Mouse (Mus musculus) spleen, postnatal 14 days (tissue): ENCODE results near the gene Slc6a8.

Experiments used
- DNase-seq, 2 experiments: peaks; one replicate each; pipeline ENCODE4 v3.0.0; 2021 to 2022; ENCODE audit warnings: low spot score in 2 of 2

Slc6a8 gene

DNA sequence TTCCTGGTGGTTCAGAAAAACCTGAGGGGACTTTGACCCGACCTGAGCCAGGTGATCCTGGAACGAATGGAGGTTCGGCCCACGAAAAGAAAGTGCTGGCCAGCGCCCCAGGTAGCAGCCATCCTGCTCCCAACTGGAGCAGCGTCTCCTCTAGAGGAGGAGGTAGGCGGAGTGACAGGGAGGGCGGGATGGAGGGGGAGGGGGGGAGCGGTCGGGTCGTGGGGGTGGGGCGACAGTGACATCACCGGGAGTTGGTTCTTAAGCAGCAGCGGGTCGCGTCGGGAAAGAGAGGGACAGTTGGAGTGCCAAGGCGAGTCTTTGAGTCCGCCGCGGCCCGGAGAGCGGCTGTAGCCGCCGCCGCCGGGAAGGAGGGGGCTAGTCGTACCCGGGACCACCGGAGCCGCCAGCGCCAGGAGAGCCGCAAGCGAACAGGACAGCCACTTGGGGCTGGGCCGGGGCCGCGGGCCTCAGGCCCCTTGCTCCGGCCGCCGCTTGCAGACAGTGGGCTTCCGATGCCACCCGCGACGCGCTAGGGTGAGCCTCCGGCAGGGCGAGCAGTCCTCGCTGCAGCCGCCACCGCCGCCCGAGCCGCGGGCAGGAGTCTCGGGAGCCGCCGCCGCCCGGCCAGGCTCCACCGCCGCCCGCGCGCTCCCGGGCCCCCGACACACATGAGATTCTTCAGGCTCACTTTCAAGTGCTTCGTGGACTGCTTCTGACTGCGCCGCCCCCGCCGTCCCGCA lies at the start of gene Slc6a8:
Gene Slc6a8, plus strand, starts transcription at position 272 of the 740 bp plus-strand sequence.
- DNase-seq: no peak

DNA sequence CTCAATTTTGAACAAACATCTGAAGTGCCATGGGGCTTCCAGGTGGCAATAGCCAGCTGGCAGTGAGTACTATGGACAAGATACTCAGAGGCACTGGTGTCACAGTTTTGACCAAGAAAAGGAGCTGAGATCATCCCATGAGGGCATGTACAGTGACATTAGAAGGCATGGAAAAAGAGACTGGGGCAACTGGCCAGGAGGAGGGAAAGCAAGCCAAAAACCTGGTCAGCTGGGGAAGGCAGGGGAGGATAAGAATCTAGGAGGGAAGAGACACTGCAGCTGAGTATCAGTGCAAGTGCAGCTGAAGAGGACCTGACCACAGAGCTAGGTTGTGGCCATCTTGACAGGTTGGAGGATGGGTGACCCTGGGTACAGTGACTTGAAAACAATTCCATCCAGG lies 46.0 kb upstream of the Slc6a8 start:
- DNase-seq: no peak

DNA sequence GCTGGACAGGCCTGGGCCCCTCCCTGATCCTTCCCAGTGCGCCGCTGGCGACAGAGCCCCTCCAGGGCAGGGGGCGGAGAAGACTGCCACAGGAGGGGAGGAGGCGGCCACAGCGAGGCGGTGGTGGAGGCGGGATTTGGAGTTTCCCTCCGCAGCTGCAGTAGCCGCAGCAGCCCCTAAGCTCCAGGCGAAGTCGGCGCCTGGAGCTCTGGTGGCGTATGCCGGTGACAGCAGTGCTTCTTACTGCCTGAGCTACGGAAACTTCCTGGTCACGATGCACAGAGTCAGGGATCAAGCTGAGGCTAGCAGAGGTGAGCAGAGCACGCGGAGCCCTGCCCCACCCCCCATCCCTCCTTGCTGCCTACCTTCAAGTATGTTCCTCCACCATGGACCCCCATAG lies 37.5 kb upstream of the Slc6a8 start:
- no peak for DNase-seq

GRCm38 (mm10) chrX:73637415-73637814 lies 35.5 kb upstream of the Slc6a8 start:
- no peak for DNase-seq

DNA sequence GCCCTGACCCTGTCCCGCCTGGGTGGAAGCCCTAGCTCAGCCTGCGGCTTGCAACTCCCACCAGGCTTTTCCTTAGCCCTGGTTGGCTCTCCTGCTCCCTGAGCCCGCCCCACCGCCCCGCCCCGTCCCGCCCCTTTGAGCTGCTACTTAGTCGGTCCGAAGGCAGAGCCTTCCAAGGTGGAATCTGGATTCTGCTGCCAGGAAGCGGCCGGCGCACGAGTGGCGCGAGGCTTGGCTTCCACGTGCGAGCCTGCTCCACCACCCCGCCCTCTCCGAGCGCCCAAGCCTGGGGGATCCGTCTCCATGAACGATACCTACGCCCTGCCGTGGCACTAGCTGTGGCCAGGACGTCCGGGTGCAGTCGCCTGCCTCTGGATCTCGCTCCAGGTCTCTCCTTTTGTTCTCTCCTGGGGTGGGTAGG lies 33.7 kb upstream of the Slc6a8 start, which contains the start of gene Dusp9:
Gene Dusp9, plus strand, starts transcription at position 165 of the 421 bp plus-strand sequence.
- no peak for DNase-seq

GRCm38 (mm10) chrX:73639901-73640469 lies 33.0 kb upstream of the Slc6a8 start:
- DNase-seq: no peak

GRCm38 (mm10) chrX:73645121-73645520 lies 27.8 kb upstream of the Slc6a8 start:
- DNase-seq: no peak

GRCm38 (mm10) chrX:73650869-73651268 lies 22.1 kb upstream of the Slc6a8 start:
- no peak for DNase-seq

- no peak for DNase-seq
Measured at GRCm38 (mm10) chrX:73653392-73653791, 19.6 kb upstream of the Slc6a8 start.

GRCm38 (mm10) chrX:73654177-73654576 lies 18.8 kb upstream of the Slc6a8 start:
- peak; percentile 25 to 29 for DNase-seq

- no peak for DNase-seq
Measured at GRCm38 (mm10) chrX:73655529-73655928, 17.4 kb upstream of the Slc6a8 start.

DNA sequence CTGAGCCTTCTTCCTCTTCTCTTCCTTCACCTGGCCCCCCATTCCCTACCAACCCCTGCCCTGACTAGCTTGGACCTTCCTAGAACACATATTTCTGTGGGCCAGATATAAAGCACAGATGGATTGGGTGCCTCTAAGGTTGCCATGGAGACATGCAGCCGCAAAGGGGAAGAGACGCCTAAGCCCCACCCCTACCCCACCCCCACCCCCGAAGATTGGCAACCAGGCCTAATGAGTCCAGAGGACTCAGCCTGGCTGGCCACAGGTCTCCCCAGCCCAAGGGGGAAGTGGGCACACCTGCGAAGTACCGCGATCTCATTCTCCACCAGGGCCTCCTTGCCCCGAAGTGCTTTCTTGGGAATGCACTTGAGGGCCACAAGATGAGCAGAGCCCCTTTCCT lies 14.6 kb upstream of the Slc6a8 start:
- DNase-seq: no peak

DNA sequence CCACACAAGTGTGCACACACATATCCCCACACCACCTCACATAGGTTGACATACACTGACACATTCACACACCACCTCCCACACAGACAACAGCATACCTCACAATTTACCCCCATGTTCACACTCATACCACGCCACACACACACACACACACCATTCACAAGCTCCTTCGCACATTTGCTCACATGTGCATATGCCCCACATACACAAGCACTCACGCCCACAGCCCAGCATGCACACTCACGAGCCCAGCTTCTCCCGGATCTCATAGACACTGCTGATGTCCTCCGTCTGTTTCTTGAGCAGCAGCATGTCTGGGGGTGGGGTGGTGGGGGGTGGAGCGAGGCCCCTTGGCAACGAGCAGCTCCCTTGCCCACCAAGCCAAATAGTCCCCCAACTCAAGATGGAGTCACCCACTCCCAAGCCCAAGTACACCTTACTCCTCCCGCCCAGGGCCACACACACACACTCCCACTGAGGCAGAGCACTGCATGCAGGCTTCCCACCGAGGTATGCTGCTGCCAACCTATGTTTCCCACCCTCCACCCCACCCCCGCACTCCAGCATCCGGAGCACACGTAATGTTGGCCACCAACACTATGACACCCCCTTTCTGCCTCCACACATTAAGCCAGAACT lies 13.9 kb upstream of the Slc6a8 start:
- no peak for DNase-seq

DNA sequence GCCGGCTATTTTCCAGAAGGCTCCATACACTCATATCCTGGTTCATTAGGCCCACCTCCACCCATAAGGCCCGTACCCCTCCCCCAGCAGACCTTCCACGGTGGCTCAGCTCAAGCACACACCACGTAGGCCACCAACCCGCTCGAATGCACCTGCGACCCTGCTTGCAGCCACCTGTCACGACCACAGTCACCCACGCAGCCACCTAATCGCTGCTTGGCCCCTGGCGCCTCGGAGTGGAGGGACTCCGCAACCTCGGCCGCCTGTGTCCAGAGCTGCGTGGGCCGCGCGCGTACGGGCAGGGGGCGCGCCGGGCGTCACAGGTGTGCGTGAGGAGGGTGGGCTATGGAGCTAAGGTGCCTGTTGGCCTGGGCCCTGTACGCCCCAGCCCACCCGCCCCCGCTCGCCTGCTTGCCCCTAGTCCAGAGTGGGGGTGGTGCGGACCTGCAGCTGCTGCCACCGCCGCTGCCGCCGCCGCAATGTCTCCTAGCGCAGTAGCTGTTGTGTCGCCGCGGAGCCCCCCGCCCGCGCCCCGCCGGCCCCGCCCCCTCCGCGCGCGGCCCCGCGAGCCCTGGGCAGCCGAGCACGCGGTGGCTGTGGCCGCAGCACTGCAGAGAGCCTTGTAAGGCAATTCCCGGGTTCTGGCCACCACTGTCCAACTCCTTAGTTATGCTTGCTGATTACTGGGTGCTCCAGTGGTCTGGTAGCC lies 13.2 kb upstream of the Slc6a8 start, which contains the start of gene Pnck:
Gene Pnck, minus strand, starts transcription at position 543 of the 709 bp plus-strand sequence.
- no peak for DNase-seq

DNA sequence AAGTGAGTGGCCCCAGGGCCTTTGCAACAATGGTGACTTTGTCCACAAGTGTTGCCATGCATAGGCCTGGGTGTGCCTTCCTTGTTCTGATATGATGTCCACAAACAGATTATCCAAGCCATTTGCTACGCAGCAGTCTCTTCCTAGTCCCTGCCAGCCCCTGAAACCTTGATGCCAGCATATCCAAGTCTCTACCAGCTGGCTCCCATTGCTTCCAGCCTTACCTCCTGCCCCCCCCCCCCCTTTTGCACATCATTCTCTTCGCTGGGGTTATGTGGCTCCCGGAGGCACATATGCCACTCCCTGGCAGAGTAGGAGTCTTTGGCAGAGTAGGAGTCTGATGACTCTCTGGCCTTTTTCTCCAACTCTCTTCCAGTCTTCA lies 12.7 kb upstream of the Slc6a8 start:
- DNase-seq: no peak

GRCm38 (mm10) chrX:73663143-73663542 lies 9.8 kb upstream of the Slc6a8 start:
- DNase-seq: no peak

DNA sequence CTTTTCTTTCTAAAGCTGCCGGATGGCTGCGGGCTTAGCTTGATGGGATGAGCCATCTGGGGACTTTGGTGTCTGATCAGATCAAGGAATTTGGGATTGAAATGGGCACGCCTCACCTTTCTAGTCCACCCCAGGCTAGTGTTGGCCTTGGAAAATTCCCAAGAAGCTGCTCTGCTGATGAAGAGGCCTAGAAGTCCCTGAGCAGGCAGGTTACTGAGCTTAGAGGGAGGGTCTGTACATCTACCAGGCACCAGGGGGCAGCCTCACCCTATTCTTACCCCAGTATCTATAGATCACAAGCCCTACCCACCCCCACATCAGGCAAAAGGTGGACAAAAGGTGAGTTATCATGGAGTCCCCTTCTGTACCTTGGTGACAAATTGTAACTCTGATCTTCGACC lies 919 bp upstream of the Slc6a8 start:
- DNase-seq: peak in 1 of 2 experiments; percentile 27

DNA sequence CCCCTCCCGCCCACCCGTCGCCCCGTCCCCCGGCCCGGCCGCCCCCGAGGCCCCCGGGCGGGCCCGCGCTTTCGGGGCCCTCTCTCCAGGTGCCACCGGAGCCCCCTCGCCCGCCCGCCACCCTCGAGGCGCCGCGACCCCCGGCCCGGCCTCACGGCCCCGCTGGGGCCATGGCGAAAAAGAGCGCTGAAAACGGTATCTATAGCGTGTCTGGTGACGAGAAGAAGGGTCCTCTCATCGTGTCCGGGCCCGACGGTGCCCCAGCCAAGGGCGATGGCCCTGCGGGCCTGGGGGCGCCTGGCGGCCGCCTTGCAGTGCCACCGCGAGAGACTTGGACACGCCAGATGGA lies 643 bp downstream of the Slc6a8 start:
- no peak for DNase-seq

DNA sequence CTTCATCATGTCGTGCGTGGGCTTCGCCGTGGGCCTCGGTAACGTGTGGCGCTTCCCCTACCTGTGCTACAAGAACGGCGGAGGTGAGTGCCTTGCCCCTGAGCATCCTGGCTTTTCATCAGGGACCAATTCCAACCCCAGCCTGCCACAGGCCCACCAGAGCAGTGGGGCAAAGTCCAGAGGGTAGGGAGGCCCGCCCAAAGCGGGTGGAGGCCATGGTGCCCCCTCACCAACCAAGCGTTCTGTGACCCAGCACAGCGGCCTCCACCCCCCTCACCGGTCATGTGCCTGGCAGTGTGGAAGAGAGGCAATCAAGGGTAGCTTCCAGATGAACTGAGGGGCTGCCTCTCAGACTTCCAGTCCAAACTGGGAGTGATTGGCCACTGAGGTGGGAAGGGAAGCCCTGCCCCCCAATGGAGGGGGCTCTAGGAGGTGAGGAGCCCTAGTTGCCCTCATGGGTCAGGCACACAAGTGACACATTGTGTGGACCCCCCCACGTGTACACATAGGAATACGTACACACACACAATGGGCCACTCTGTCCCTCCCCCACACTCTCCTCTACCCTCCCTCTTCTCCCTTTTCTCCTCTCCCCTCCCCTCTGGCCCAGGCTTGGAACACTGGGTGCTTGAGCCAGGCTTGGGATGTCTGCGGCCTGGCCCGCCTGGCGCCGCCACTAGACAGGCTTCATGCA lies 1.2 kb downstream of the Slc6a8 start:
- no peak for DNase-seq

GRCm38 (mm10) chrX:73675231-73675630 lies 2.3 kb downstream of the Slc6a8 start:
- DNase-seq: no peak

GRCm38 (mm10) chrX:73676668-73677067 lies 3.7 kb downstream of the Slc6a8 start:
- no peak for DNase-seq

- no peak for DNase-seq
Measured at GRCm38 (mm10) chrX:73684156-73684555, 11.2 kb downstream of the Slc6a8 start.
